Mouse (Mus musculus): ENCODE data around the gene Spaca4.

The Spaca4 gene

GRCm38 (mm10) chr7:45713881-45714520 lies 11.6 kb downstream of the Spaca4 start:
- in situ Hi-C loops (cut with MboI, MseI) = no loop called here

- in situ Hi-C loops (cut with MboI, MseI) = no loop called here
These were observed 12.2 kb downstream of the Spaca4 start for GRCm38 (mm10) chr7:45713396-45713795.

- in situ Hi-C loops (cut with MboI, MseI) = no loop called here
These were observed 13.4 kb downstream of the Spaca4 start for GRCm38 (mm10) chr7:45712022-45712757.

- in situ Hi-C loops (cut with MboI, MseI) = no loop called here
These were observed 14.1 kb downstream of the Spaca4 start for GRCm38 (mm10) chr7:45711316-45712021.

GRCm38 (mm10) chr7:45710477-45711191 lies 15.0 kb downstream of the Spaca4 start:
- in situ Hi-C loops (cut with MboI, MseI) = no loop called here

- in situ Hi-C loops (cut with MboI, MseI) = no loop called here
These were observed 15.8 kb downstream of the Spaca4 start for GRCm38 (mm10) chr7:45709677-45710355.

GRCm38 (mm10) chr7:45709036-45709435 lies 16.6 kb downstream of the Spaca4 start:
- in situ Hi-C loops (cut with MboI, MseI) = no loop called here

GRCm38 (mm10) chr7:45708221-45708761 lies 17.3 kb downstream of the Spaca4 start:
- in situ Hi-C loops (cut with MboI, MseI) = no loop called here

- in situ Hi-C loops (cut with MboI, MseI) = no loop called here
These were observed 18.1 kb downstream of the Spaca4 start for GRCm38 (mm10) chr7:45707375-45707967.

GRCm38 (mm10) chr7:45706721-45707241 lies 18.8 kb downstream of the Spaca4 start:
- in situ Hi-C loops (cut with MboI, MseI) = no loop called here

GRCm38 (mm10) chr7:45705873-45706281 lies 19.7 kb downstream of the Spaca4 start:
- in situ Hi-C loops (cut with MboI, MseI) = no loop called here

GRCm38 (mm10) chr7:45705443-45705864 lies 20.2 kb downstream of the Spaca4 start:
- in situ Hi-C loops (cut with MboI, MseI) = no loop called here

GRCm38 (mm10) chr7:45704730-45705442 lies 20.7 kb downstream of the Spaca4 start, which contains the start of gene Dbp:
TSS of gene Dbp (plus strand) at chr7:45705088.
- in situ Hi-C loops (cut with MboI, MseI) = no loop called here

- in situ Hi-C loops (cut with MboI, MseI) = no loop called here
These were observed 21.5 kb downstream of the Spaca4 start for GRCm38 (mm10) chr7:45704046-45704559.

GRCm38 (mm10) chr7:45703521-45704033 lies 22.0 kb downstream of the Spaca4 start:
- in situ Hi-C loops (cut with MboI, MseI) = no loop called here

GRCm38 (mm10) chr7:45702809-45703520 lies 22.6 kb downstream of the Spaca4 start:
- in situ Hi-C loops (cut with MboI, MseI) = no loop called here

GRCm38 (mm10) chr7:45702316-45702715 lies 23.3 kb downstream of the Spaca4 start:
- in situ Hi-C loops (cut with MboI, MseI) = no loop called here

GRCm38 (mm10) chr7:45701607-45702006 lies 24.0 kb downstream of the Spaca4 start:
- in situ Hi-C loops (cut with MboI, MseI) = no loop called here

GRCm38 (mm10) chr7:45701072-45701471 lies 24.5 kb downstream of the Spaca4 start:
- in situ Hi-C loops (cut with MboI, MseI) = no loop called here

Measured in T-helper 2 cell (primary cell).